Mouse (Mus musculus) ovary, adult 18-20 months (tissue): Measurements from ENCODE around the gene Plxdc1.

Source experiments
- DNase-seq: peaks from one replicate; pipeline ENCODE4 v3.0.0; 2022; ENCODE audit warnings: low spot score, mixed read lengths

Gene Plxdc1

DNA sequence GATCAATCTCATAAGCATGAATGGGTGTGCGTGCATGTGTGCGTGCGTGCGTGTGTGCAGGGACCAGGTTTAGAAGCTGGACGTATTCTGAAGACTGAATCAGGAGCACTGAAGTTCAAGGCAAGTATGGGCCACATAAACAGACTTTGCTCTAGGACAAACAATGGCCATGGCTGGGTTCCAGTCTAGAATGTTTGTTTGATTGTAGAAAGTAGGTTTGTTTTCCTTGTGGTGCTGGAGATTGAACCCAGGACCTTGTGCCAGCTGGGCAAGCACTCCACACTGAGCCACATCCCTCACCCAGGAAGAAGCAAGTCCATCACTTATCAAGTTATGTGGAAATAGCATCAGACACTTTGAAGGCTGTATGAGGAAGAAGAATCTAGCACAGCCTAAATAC, 29.9 kb upstream of the Plxdc1 start:
- no peak for DNase-seq

- DNase-seq: no peak
Observed at GRCm38 (mm10) chr11:98012831-98013230, 26.6 kb upstream of the Plxdc1 start.

GRCm38 (mm10) chr11:98011716-98012115, 25.5 kb upstream of the Plxdc1 start:
- no peak for DNase-seq

- no peak for DNase-seq
Observed at GRCm38 (mm10) chr11:98008087-98008486, 21.8 kb upstream of the Plxdc1 start.

DNA sequence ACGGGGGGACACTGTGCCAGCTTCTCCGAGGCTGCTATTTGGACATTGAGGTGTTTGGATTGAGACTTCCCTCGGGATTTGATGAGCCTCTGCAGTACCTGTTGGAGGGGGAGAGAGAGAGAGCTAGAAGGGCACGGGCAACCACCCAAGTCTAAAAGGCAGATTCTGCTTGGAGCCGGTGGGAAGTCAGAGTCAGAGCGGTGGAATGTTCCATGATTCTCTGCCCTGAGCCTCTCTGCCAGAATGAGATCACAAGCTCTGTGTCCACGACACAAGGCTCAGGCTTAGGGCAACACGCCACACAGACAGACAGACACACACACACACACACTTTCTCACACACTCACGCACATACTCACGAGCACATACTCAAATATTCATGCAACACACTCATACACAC, 19.4 kb upstream of the Plxdc1 start:
- DNase-seq: no peak

- no peak for DNase-seq
Observed at GRCm38 (mm10) chr11:98005076-98005475, 18.8 kb upstream of the Plxdc1 start.

DNA sequence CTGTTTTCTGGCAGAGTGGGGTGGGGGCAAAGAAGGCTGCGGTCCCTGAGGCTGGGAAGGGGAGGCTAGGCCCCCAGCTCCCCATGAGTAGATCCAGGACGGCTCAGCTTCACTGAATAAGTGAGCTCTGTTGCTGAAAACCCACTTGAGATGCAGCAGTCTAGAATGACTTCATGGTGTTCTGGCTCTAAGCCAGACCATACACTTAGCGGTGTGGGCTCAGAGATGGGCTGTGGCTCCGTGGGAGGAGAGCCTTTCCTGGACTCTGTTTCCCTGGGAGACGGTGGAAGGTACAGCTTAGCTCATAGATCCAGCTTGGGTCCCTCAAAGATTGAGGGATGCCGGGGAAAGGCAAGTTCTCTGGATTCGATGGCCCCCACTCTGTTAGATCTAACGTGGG, 17.9 kb upstream of the Plxdc1 start:
- no peak for DNase-seq

- DNase-seq: no peak
Observed at GRCm38 (mm10) chr11:98003171-98003671, 17.0 kb upstream of the Plxdc1 start.

DNA sequence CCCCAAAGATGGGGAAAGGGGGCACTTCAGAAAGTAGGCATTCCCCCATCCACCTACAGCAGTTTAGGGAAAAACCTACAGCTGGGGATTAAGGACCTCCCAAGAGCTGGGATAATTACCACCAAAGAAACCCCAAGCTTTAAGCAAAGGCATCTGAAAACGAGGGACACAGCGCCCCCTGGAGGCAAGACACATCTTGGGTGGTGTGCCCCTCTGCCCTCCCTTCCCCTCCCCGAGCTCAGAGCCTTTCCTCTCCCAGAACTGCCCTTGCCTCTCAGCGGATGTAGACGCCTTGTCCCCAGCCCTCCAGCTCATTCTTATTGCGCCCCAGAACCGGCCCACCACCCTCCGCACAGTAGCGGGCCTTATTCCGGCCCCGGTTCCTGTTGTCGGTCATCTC, 16.4 kb upstream of the Plxdc1 start:
- DNase-seq: no peak

DNA sequence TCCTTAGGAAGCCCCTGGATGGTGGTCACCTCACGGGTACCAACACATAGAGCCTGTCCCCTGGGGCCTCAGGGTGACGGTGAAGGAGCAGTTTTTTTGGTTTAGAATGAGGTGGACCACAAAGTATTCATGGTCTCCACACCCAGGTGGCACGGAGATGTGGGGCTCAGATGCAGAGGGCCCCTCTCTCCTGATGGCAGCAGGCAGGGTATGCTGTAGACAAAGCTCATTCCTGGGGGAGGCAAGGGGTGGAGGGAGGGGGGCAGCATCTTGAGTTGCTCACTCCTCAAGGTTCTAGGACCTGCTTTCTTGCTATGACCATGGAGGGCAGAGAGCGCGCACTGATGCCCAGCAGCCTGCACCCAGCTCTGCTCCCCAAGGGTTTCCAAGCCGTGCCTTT, 15.7 kb upstream of the Plxdc1 start:
- no peak for DNase-seq

DNA sequence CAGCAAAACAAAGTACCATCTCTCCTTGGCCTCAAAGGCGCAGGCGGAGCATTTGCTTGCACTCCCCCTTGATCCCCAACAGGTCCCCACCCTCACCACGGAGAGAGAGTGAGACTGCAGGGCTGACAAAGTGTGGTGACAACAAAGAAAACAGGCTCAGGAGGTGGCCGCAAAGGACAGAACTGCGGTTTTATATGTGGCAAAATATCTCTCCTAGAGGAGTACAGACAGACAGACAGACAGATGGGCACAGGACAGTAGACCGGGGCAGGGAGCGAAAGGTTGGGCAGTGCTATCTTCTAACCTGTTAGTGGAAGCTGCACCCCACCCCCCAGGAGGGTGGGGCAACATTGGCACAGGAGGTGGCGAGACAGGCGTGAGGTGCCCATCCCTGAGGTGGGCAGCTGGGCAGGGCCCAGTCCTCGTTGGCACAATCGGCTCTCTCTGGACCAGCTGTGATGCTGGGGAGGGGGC, 15.1 kb upstream of the Plxdc1 start:
- no peak for DNase-seq

GRCm38 (mm10) chr11:98000378-98001140, 14.3 kb upstream of the Plxdc1 start:
- DNase-seq: no peak

DNA sequence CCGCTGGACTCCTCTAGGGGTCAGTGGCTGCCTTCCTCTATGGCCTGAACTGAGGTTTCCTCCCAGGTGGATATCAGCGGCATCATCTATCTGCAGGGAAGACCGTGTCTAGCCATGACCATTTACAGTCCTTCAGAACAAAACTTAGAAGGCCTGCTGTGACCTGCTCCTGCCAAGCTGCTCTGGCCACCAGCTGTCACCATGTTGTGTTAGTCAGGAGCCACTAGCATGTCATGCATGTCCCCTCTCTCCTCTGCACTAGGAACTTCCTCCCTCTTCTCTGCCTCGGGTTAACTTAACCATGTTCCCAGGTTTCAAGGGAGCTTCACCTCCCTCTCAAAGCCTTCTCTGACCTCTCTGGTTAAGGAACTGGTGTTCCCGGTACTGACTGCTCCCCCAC, 13.5 kb upstream of the Plxdc1 start:
- DNase-seq: no peak

DNA sequence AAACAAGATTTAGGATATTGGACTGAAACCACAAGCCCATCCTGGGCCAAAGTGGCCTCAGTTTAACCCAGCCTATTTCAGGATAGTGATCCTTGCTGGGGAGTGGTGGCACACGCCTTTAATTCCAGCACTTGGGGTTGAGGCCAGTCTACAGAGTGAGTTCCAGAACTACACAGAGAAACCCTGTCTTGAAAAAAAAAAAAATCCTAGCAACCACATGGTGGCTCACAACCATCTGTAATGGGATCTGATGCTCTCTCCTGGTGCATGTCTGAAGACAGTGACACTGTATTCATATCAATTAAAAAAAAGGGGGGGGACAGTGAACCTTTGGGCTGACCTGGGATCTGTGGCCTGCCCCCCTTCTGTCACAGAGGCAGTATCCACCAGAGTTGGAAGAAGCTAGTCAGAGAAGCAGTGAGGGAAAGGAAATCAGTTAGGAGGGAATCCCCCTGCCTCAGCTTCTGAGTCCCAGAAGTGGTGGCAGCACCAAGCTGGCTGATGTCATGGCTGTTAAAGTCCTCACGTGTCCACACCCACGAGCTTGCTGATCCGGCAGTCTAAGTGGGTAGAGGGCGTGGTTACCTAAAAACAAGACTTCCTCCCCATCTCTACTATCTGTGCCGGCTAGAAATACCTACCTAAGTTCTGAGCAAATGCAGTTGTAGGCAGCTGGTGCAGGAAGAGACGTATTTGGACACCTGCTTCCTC, 12.8 kb upstream of the Plxdc1 start:
- no peak for DNase-seq

DNA sequence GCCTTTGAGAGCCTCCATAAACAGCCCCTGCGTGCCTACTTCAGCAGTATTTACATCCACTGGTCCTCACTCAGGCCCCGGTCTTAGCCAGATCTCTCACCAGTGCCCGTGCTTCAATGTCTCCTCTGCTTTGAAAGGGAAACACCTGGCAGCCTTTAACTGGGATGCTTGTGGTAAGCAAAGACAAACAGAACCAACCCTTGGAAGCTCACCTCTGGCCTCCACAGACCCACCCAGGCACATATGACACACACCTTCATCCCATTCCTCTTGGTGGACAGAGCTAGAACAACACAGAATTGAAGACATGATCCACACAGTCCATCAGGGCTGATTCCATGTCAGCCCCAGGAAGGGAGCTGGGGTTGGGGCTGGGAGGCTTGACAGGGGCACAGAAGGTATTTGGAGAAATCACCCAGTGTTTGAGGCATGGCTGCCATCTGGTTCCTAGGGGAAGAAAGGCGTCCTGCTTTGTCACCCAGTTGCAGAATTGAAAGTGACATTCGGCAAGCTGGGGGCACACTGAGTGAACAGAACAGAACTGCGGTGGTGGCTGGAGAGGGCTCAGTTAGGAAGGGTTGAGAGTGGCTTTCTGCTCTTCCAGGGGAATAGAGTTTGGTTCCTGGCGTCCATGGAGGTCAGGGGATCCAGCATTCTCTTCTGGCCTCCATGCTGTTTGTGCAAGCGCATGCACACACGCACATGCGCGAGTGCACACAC, 12.0 kb upstream of the Plxdc1 start:
- no peak for DNase-seq

DNA sequence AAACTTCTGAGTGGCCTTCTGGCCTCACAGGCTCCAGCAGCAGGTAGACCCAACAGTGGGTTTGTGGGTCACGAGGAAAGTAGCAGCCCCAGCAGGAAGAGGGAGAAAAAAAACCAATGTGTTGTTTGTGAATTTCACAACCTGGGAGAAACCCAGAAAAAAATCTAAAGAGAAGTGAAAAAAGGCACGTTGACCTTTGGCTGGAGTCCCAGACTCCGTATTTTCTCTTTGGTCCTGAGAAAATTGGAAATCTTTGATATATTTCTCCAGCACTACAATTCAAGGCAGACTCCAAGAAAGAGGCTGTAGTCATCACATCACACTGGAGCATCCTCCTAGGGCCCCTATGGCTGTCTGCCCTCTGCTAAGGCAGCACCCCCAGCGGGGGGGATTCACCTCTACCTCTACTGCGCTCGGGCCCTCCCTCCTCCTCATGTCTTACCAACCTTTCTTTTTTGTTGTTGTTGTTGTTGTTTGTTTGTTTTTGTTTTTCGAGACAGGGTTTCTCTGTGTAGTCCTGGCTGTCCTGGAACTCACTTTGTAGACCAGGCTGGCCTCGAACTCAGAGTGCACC, 11.2 kb upstream of the Plxdc1 start:
- no peak for DNase-seq

GRCm38 (mm10) chr11:97996691-97997090, 10.4 kb upstream of the Plxdc1 start:
- DNase-seq: no peak

DNA sequence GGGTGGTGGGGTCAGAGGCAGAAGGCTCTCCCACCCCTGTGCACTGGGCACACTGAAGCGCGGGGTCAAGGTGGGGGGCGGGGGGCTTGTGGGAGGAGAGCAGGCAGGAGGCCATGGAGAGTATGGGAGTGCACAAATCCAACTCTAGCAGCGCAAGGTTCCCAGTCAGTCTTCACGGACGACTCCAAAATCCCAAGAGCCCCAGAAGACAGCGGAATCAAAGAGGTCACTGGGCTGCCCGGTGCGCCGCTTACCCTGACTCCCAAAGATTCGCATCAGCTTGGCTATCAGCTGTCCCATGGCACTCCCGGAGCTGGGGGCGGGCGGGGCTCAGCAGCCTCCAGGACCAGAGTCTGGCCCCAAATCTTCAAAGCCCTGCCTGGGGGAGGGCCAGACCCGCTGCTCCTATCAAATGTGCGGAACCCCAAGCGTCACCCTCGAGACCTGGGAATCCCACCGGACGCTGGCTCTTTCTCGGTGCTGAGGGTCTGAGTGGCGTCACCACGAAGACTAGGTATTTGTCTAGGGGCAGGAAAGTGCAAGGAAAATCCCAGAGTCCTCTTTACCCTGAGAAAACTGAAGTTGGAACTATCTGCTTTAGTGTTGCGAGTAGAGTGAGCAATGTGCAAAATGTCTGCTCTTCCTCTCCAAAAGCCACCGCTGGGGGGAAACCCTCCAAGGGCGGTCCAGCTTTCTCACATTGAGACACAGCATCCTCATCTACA, 9.5 kb upstream of the Plxdc1 start, which contains the start of gene Arl5c:
Gene Arl5c, minus strand, starts transcription at position 618 of the 725 bp plus-strand sequence.
- DNase-seq: no peak

DNA sequence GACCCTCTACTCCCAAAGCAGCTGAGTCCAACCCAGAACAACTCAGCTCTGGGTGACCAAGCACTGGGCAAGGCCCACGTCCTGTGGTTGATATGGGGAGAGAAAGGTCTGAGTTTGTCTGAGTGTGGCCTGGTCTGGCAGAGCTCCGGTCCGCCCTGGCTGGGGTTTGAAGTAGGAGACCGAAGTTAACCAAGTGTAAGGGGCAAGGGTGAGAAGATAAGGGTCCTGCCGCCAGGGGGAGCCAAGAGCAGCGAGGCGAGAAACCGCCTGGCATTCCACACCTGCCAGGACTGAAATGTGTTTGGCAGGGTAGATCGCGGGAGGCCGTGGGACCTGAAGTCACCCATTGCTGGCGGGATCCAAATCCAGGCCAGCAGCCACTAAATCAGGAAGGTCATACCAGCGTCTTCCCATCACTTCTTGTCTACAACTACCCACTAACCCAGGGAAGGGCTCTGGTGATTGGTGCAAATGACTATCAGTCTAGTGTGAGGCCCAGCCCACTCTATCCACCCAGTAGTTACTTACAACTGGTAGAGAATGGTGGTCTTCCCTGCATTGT, 8.4 kb upstream of the Plxdc1 start:
- no peak for DNase-seq

DNA sequence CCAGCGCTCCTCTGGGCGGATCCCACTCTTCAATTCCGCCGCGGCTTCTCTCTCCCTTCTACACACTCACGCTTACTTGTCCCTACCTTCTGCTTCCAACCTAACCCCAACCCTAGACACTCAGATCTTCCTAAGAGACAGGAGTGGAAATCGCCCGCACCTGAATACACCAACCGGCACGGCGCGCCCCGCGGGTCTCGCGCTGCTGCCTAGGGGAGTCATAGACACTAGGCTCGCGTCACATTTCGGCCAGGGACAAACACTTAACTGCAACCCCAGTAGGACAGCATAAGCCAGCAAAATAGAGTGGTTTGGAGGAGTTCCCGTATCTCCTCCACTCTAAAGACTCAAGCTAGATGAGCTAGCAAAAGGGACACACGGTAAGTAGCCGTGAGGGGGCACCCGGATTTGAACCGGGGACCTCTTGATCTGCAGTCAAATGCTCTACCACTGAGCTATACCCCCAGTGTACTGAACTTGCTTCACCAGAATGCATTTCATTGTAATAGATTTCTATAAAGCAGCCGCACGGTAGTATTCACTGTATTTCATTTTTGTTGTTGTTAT, 2.4 kb upstream of the Plxdc1 start:
- DNase-seq: peak; percentile 78
